Mouse (Mus musculus): ENCODE measurements at regions not wholly inside any gene's neighbourhood (a gene's known extent, or its start where the extent isn't known, plus 50 kb on each side); places are given as distances from the start of the nearest gene placed in this dataset.

DNA sequence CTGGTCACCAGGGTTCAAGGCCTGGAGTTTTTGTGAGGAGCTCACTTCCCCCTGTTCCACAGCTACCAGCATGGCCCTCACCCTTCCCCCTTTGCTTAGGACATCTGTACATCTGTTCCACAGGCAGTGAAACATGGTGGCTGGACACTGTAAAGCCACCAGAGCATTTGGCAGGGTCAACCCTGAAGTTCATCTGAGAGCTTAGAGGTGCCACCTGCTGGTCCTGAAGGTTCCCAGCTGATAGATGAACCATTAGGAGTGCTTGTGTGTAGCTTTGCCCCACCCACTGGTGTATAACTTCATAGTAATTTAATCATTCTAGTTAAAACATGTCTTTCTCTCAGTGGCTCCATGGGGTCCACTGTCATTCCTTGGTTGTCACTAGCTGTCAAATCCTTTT, 304.7 kb downstream of the Fgf9 start:
- no peak overlapping the region for H3K27ac ChIP-seq (ENCODE audit: low read depth)
- no peak overlapping the region for H3K4me2 ChIP-seq (ENCODE audit: low read depth, low read length)
- peaks cover 4% of the 10 kb centered on the region; the same call in 1 of the 2 replicates for H3K9me3 ChIP-seq (replicated peaks; ENCODE audit: control insufficient read depth, low read length)
- TF ChIP-seq EP300 (IDR thresholded peaks at IDR 0.05; ENCODE audit: low read depth) (no peak), CTCF (IDR thresholded peaks at IDR 0.05; ENCODE audit: low read depth) (peak; percentile 46)
- H3K9ac ChIP-seq (replicated peaks; ENCODE audit: low read depth, low read length) = no peak overlapping the region
- H3K4me1 ChIP-seq (ENCODE audit: control insufficient read depth, insufficient read depth) = no peaks in the 10 kb centered on the region
- DNase-seq (ENCODE audit: low spot score) (no peak), ATAC-seq (ENCODE audit: insufficient read depth, low read depth) (0 out of 2 replicates have a peak, but pooled peaks have one; percentile 14)
- no peaks in the 10 kb centered on the region for H3K36me3 ChIP-seq (replicated peaks; ENCODE audit: control insufficient read depth, insufficient read depth, low read length)
- no peak overlapping the region for H3K4me3 ChIP-seq (ENCODE audit: low read depth, low read length)
- H3K27me3 ChIP-seq (ENCODE audit: control insufficient read depth, insufficient read depth, low read length) = no peaks in the 10 kb centered on the region

DNA sequence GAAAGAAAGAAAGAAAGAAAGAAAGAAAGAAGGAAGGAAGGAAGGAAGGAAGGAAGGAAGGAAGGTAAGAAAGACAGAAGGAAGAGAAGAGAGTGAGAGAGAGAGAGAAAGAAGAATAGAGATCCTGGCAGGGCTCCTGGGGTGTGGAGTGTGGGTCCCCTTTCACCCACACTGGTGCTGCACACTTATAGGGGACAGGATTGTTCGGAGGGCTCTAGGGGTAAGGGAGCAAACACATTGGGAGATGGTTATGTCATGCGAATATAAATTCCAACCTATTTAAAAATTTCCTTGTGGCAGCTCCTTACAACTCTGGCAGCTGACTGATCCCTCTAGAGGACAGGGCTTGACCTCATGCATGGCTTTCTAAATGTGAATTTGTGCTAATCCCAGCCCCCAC, 286.5 kb downstream of the Fgf9 start:
- DNase-seq (ENCODE audit: low spot score) (no peak), ATAC-seq (ENCODE audit: insufficient read depth, low read depth) (no peak)
- H3K4me2 ChIP-seq (ENCODE audit: low read depth, low read length) = no peak overlapping the region
- H3K36me3 ChIP-seq (replicated peaks; ENCODE audit: control insufficient read depth, insufficient read depth, low read length) = no peaks in the 10 kb centered on the region
- TF ChIP-seq CTCF (IDR thresholded peaks at IDR 0.05; ENCODE audit: low read depth) (no peak), EP300 (IDR thresholded peaks at IDR 0.05; ENCODE audit: low read depth) (no peak)
- no peaks in the 10 kb centered on the region for H3K27me3 ChIP-seq (ENCODE audit: control insufficient read depth, insufficient read depth, low read length)
- no peak overlapping the region for H3K9ac ChIP-seq (replicated peaks; ENCODE audit: low read depth, low read length)
- WGBS = 92% methylated on average over 2 of the region's 2 CpGs
- no peak overlapping the region for H3K4me3 ChIP-seq (ENCODE audit: low read depth, low read length)
- no peaks in the 10 kb centered on the region for H3K9me3 ChIP-seq (replicated peaks; ENCODE audit: control insufficient read depth, low read length)
- no peak overlapping the region for H3K27ac ChIP-seq (ENCODE audit: low read depth)
- H3K4me1 ChIP-seq (ENCODE audit: control insufficient read depth, insufficient read depth) = peaks cover 4% of the 10 kb centered on the region; the same call in 1 of the 2 replicates

DNA sequence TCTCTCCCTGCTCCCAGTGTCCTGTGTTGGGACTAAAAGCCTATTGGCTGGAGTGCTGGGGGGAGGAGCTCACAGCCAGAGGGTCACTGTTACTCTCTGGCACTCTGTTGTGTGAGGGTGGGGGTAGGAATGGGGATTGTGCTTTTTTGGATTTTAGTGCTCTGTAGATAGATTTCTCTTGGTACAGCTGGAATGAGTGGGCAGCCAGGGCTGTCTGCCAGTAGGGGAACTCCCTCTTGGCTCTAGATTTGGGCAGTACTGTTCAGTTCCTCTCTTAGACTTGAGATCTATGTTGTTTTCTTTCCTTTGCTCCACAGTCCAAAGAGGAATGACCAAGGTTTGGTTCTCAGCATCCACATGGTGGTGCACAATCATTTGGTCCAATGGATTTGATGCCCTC, 282.6 kb downstream of the Fgf9 start:
- TF ChIP-seq CTCF (IDR thresholded peaks at IDR 0.05; ENCODE audit: low read depth) = no peak
- no peak for TF ChIP-seq EP300 (IDR thresholded peaks at IDR 0.05; ENCODE audit: low read depth)
- H3K9me3 ChIP-seq (replicated peaks; ENCODE audit: control insufficient read depth, low read length) = no peaks in the 10 kb centered on the region
- H3K9ac ChIP-seq (replicated peaks; ENCODE audit: low read depth, low read length) = no peak overlapping the region
- H3K27me3 ChIP-seq (ENCODE audit: control insufficient read depth, insufficient read depth, low read length) = no peaks in the 10 kb centered on the region
- DNase-seq (ENCODE audit: low spot score) (no peak), ATAC-seq (ENCODE audit: insufficient read depth, low read depth) (no peak)
- H3K4me1 ChIP-seq (ENCODE audit: control insufficient read depth, insufficient read depth) = peaks cover 4% of the 10 kb centered on the region; the same call in 1 of the 2 replicates
- H3K4me2 ChIP-seq (ENCODE audit: low read depth, low read length) = no peak overlapping the region
- H3K27ac ChIP-seq (ENCODE audit: low read depth) = no peak overlapping the region
- no peaks in the 10 kb centered on the region for H3K36me3 ChIP-seq (replicated peaks; ENCODE audit: control insufficient read depth, insufficient read depth, low read length)
- no peak overlapping the region for H3K4me3 ChIP-seq (ENCODE audit: low read depth, low read length)

DNA sequence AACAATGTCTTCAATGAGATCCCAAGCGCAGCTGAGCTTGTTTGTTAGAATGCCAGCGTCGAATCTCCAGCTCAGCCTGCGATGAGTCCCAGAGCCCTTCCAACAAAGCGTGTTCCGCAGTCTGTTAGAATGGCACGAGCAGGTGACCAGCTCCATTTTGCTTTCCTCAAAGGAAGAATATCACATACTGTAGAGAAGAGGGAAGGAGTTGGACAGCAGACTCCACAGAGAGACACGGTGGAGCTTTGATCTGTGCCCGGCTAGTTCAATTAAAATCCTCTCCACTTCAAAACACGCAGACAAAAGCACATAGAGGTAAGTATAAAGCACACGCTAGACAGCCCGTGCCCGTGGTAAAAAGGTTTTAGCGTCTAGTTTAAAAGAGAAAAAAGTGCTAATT, 265.8 kb downstream of the Fgf9 start:
- no peaks in the 10 kb centered on the region for H3K27me3 ChIP-seq (ENCODE audit: control insufficient read depth, insufficient read depth, low read length)
- TF ChIP-seq CTCF (IDR thresholded peaks at IDR 0.05; ENCODE audit: low read depth) (no peak), EP300 (IDR thresholded peaks at IDR 0.05; ENCODE audit: low read depth) (no peak)
- DNase-seq (ENCODE audit: low spot score) (no peak), ATAC-seq (ENCODE audit: insufficient read depth, low read depth) (no peak)
- no peak overlapping the region for H3K4me3 ChIP-seq (ENCODE audit: low read depth, low read length)
- 93% methylated on average over 14 of the region's 14 CpGs for WGBS
- H3K9ac ChIP-seq (replicated peaks; ENCODE audit: low read depth, low read length) = no peak overlapping the region
- H3K9me3 ChIP-seq (replicated peaks; ENCODE audit: control insufficient read depth, low read length) = 0 out of 2 replicates have a peak, but pooled peaks cover 3% of the 10 kb centered on the region
- H3K36me3 ChIP-seq (replicated peaks; ENCODE audit: control insufficient read depth, insufficient read depth, low read length) = no peaks in the 10 kb centered on the region
- H3K27ac ChIP-seq (ENCODE audit: low read depth) = no peak overlapping the region
- H3K4me2 ChIP-seq (ENCODE audit: low read depth, low read length) = no peak overlapping the region
- H3K4me1 ChIP-seq (ENCODE audit: control insufficient read depth, insufficient read depth) = 0 out of 2 replicates have a peak, but pooled peaks cover 3% of the 10 kb centered on the region

DNA sequence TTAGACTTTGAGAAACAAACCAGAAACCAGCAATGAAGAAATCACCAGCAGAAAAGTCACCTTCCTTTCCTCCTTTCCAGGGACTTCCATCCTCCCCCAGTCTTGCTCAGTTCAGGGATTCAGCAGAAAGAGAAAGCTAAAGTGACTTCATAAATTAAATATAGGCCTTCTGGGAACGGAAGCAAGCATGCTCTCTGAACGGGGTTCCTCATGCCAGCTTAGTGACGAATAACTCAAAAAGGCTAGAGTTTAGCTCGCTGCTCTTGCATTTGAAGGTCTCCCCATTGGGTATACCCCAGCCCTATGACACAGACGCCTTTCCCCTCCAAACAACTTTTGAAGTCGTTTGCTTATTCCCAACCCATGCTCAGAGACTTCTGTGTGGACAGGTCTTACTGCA, 252.8 kb downstream of the Fgf9 start:
- H3K27ac ChIP-seq (ENCODE audit: low read depth) = no peak overlapping the region
- no peak for ATAC-seq (ENCODE audit: insufficient read depth, low read depth)
- DNase-seq (ENCODE audit: low spot score) = no peak
- H3K9me3 ChIP-seq (replicated peaks; ENCODE audit: control insufficient read depth, low read length) = no peaks in the 10 kb centered on the region
- WGBS = 71% methylated on average over 6 of the region's 6 CpGs
- TF ChIP-seq CTCF (IDR thresholded peaks at IDR 0.05; ENCODE audit: low read depth) (no peak), EP300 (IDR thresholded peaks at IDR 0.05; ENCODE audit: low read depth) (no peak)
- no peaks in the 10 kb centered on the region for H3K4me1 ChIP-seq (ENCODE audit: control insufficient read depth, insufficient read depth)
- H3K4me3 ChIP-seq (ENCODE audit: low read depth, low read length) = no peak overlapping the region
- H3K4me2 ChIP-seq (ENCODE audit: low read depth, low read length) = no peak overlapping the region
- H3K9ac ChIP-seq (replicated peaks; ENCODE audit: low read depth, low read length) = no peak overlapping the region
- H3K27me3 ChIP-seq (ENCODE audit: control insufficient read depth, insufficient read depth, low read length) = no peaks in the 10 kb centered on the region
- H3K36me3 ChIP-seq (replicated peaks; ENCODE audit: control insufficient read depth, insufficient read depth, low read length) = no peaks in the 10 kb centered on the region

DNA sequence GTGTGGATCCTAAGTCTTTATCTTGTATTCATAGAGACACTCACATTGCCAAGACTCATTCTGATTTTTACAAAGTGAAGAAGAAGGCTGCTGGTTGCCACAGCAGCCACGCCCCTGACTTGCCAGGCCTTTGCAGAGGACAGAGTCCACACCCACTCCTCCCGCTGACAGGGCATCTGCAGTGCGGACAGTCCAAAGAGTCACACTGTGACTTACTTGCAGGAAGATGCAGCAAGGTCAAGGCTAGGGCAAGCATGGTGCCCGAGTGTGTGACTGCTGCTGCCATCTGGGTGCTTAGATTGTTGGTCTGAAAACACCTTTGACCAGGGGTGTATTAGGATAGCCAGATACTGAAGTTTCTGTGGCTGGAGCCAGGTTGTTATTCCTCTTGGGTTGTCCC, 252.1 kb downstream of the Fgf9 start:
- no peaks in the 10 kb centered on the region for H3K27me3 ChIP-seq (ENCODE audit: control insufficient read depth, insufficient read depth, low read length)
- TF ChIP-seq EP300 (IDR thresholded peaks at IDR 0.05; ENCODE audit: low read depth) (no peak), CTCF (IDR thresholded peaks at IDR 0.05; ENCODE audit: low read depth) (no peak)
- H3K27ac ChIP-seq (ENCODE audit: low read depth) = no peak overlapping the region
- no peak overlapping the region for H3K4me2 ChIP-seq (ENCODE audit: low read depth, low read length)
- no peak overlapping the region for H3K9ac ChIP-seq (replicated peaks; ENCODE audit: low read depth, low read length)
- DNase-seq (ENCODE audit: low spot score) (no peak), ATAC-seq (ENCODE audit: insufficient read depth, low read depth) (no peak)
- no peaks in the 10 kb centered on the region for H3K36me3 ChIP-seq (replicated peaks; ENCODE audit: control insufficient read depth, insufficient read depth, low read length)
- WGBS = 71% methylated on average over 4 of the region's 4 CpGs
- no peak overlapping the region for H3K4me3 ChIP-seq (ENCODE audit: low read depth, low read length)
- H3K9me3 ChIP-seq (replicated peaks; ENCODE audit: control insufficient read depth, low read length) = no peaks in the 10 kb centered on the region
- H3K4me1 ChIP-seq (ENCODE audit: control insufficient read depth, insufficient read depth) = 0 out of 2 replicates have a peak, but pooled peaks cover 3% of the 10 kb centered on the region

Measured in heart, postnatal 0 days (tissue).